Mouse (Mus musculus): ENCODE results near the gene Mmp24.
"Not testable (repeated sequence)": the region's sequence is repeated elsewhere in the genome, so short reads cannot be mapped to it uniquely, and the experiment has no call there.

Gene Mmp24

GRCm38 (mm10) chr2:155774927-155775684 lies at the start of gene Mmp24:
Gene Mmp24, plus strand, starts transcription at chr2:155775342.
- in situ Hi-C loops (cut with MboI, MseI), result loop anchor here (10.0 to 25.0 kb wide), 3 partner anchors 263 to 1520 kb away; partner anchors contain the start of genes Acss2 (in 1 of the 2), Bpifb9a (in 1 of the 2) and Ggt7 (in 1 of the 2)

GRCm38 (mm10) chr2:155726302-155726701 lies 48.8 kb upstream of the Mmp24 start:
- in situ Hi-C loops (cut with MboI, MseI), result no loop called here

GRCm38 (mm10) chr2:155727764-155728395 lies 47.3 kb upstream of the Mmp24 start:
- in situ Hi-C loops (cut with MboI, MseI), result no loop called here

- in situ Hi-C loops (cut with MboI, MseI), result no loop called here
These were observed 46.4 kb upstream of the Mmp24 start for GRCm38 (mm10) chr2:155728742-155729141.

GRCm38 (mm10) chr2:155729158-155729645 lies 45.9 kb upstream of the Mmp24 start, which contains the start of gene Edem2:
Gene Edem2, minus strand, starts transcription at chr2:155729475.
- in situ Hi-C loops (cut with MboI, MseI), result no loop called here

- in situ Hi-C loops (cut with MboI, MseI), result no loop called here
These were observed 40.1 kb upstream of the Mmp24 start for GRCm38 (mm10) chr2:155735080-155735479.

GRCm38 (mm10) chr2:155735766-155736165 lies 39.4 kb upstream of the Mmp24 start, which contains the start of gene Gm17581:
Gene Gm17581, minus strand, starts transcription at chr2:155735866.
- in situ Hi-C loops (cut with MboI, MseI), result not testable (repeated sequence)

GRCm38 (mm10) chr2:155736936-155737335 lies 38.2 kb upstream of the Mmp24 start:
- in situ Hi-C loops (cut with MboI, MseI), result no loop called here

- in situ Hi-C loops (cut with MboI, MseI), result no loop called here
These were observed 37.3 kb upstream of the Mmp24 start for GRCm38 (mm10) chr2:155737803-155738202.

- in situ Hi-C loops (cut with MboI, MseI), result no loop called here
These were observed 32.9 kb upstream of the Mmp24 start for GRCm38 (mm10) chr2:155742211-155742610.

GRCm38 (mm10) chr2:155742931-155743337 lies 32.2 kb upstream of the Mmp24 start:
- in situ Hi-C loops (cut with MboI, MseI), result no loop called here

GRCm38 (mm10) chr2:155743351-155743750 lies 31.8 kb upstream of the Mmp24 start:
- in situ Hi-C loops (cut with MboI, MseI), result no loop called here

- in situ Hi-C loops (cut with MboI, MseI), result no loop called here
These were observed 29.7 kb upstream of the Mmp24 start for GRCm38 (mm10) chr2:155745487-155745886.

GRCm38 (mm10) chr2:155749394-155749793 lies 25.7 kb upstream of the Mmp24 start:
- in situ Hi-C loops (cut with MboI, MseI), result no loop called here

GRCm38 (mm10) chr2:155751014-155751786 lies 23.9 kb upstream of the Mmp24 start, which contains the start of gene Procr:
Gene Procr, plus strand, starts transcription at chr2:155751117.
- in situ Hi-C loops (cut with MboI, MseI), result loop anchor here (5.0 to 25.0 kb wide), 2 partner anchors 79 to 239 kb away; partner anchors contain the start of genes Acss2 (in 1 of the 2) and Ggt7 (in 1 of the 2)

- in situ Hi-C loops (cut with MboI, MseI), result loop anchor here in 1 of 2 experiments (25.0 kb wide), 1 partner anchor 243 kb away; the partner anchor contains the start of genes Acss2 and Ggt7
These were observed 19.4 kb upstream of the Mmp24 start for GRCm38 (mm10) chr2:155755746-155756145.

- in situ Hi-C loops (cut with MboI, MseI), result loop anchor here in 1 of 2 experiments (25.0 kb wide), 1 partner anchor 245 kb away; the partner anchor contains the start of genes Acss2 and Ggt7
These were observed 18.1 kb upstream of the Mmp24 start for GRCm38 (mm10) chr2:155756855-155757566.

- in situ Hi-C loops (cut with MboI, MseI), result loop anchor here in 1 of 2 experiments (5.0 to 25.0 kb wide), 2 partner anchors 93 to 253 kb away; partner anchors contain the start of genes Acss2 and Ggt7
These were observed 10.3 kb upstream of the Mmp24 start for GRCm38 (mm10) chr2:155764679-155765418.

GRCm38 (mm10) chr2:155773664-155774063 lies 1.5 kb upstream of the Mmp24 start:
- in situ Hi-C loops (cut with MboI, MseI), result loop anchor here in 1 of 2 experiments (10.0 to 25.0 kb wide), 2 partner anchors 261 to 1519 kb away; partner anchors contain the start of genes Acss2, Bpifb9a and Ggt7

All from T-helper 17 cell (primary cell).